Mouse (Mus musculus) liver, embryonic 15.5 days (tissue): ENCODE data around the gene Ntrk2. TPM values are rescaled to one million over a fixed set of nuclear protein-coding genes. Genes with fewer than 3 reads are reported as not detected.
A peak's percentile ranks its signal among the peaks of the same experiment; 100 is the strongest.

Source experiments
- ATAC-seq: fragments of 200-750 bp; cut with Nextera tagmentation; 2 replicates; pipeline ENCODE4 v1.8.0; 2017; ENCODE audit warnings: moderate number of reproducible peaks, mild to moderate bottlenecking, moderate library complexity; ENCODE audit not compliant: insufficient read depth
- H3K27ac ChIP-seq: fragments of 300-500 bp; sonication (generic); replicated peaks from 2 replicates; pipeline ENCODE4 v1.5.1; 2015; ENCODE audit warnings: mild to moderate bottlenecking, inconsistent platforms
- H3K27me3 ChIP-seq: fragments of 300-500 bp; sonication (generic); 2 replicates; pipeline ENCODE4 v1.6.1; 2015; ENCODE audit warnings: mild to moderate bottlenecking, inconsistent platforms
- H3K36me3 ChIP-seq: fragments of 300-500 bp; sonication (generic); replicated peaks from 2 replicates; pipeline ENCODE4 v1.6.1; 2015; ENCODE audit warnings: moderate library complexity, mild to moderate bottlenecking, inconsistent platforms
- H3K4me1 ChIP-seq: fragments of 300-500 bp; sonication (generic); replicated peaks from 2 replicates; pipeline ENCODE4 v1.6.1; 2015; ENCODE audit warnings: inconsistent platforms
- H3K4me2 ChIP-seq: fragments of 300-500 bp; sonication (generic); 2 replicates; pipeline ENCODE4 v1.6.1; 2015; ENCODE audit warnings: moderate library complexity, mild to moderate bottlenecking, inconsistent platforms
- H3K4me3 ChIP-seq: fragments of 300-500 bp; sonication (generic); replicated peaks from 2 replicates; pipeline ENCODE4 v1.5.1; 2015; ENCODE audit warnings: mild to moderate bottlenecking, inconsistent platforms
- H3K9ac ChIP-seq: fragments of 300-500 bp; sonication (generic); 2 replicates; pipeline ENCODE4 v1.6.1; 2015; ENCODE audit warnings: moderate library complexity, mild to moderate bottlenecking, inconsistent platforms
- H3K9me3 ChIP-seq: fragments of 300-500 bp; sonication (generic); replicated peaks from 2 replicates; pipeline ENCODE4 v1.6.1; 2016; ENCODE audit warnings: inconsistent platforms
- WGBS: fragments of 180-500 bp; shearing (Covaris S2); methylation state at CpG from one replicate; pipeline ENCODE4 v1.1.7; 2015; ENCODE audit warnings: mixed read lengths; ENCODE audit not compliant: insufficient replicate concordance; 5-methylcytosine and 5-hydroxymethylcytosine counted together
- polyA plus RNA-seq: library from polyadenylated mRNA; unstranded; fragments of >200 nt; fragmentation: Nextera tagmentation; extraction: Ambion mirVana; gene quantifications from 2 replicates; pipeline ENCODE4 v1.2.1, GENCODE M21; 2015

Ntrk2 gene
- polyA plus RNA-seq, 1 experiment from 2014 or later = 0.23 TPM

DNA sequence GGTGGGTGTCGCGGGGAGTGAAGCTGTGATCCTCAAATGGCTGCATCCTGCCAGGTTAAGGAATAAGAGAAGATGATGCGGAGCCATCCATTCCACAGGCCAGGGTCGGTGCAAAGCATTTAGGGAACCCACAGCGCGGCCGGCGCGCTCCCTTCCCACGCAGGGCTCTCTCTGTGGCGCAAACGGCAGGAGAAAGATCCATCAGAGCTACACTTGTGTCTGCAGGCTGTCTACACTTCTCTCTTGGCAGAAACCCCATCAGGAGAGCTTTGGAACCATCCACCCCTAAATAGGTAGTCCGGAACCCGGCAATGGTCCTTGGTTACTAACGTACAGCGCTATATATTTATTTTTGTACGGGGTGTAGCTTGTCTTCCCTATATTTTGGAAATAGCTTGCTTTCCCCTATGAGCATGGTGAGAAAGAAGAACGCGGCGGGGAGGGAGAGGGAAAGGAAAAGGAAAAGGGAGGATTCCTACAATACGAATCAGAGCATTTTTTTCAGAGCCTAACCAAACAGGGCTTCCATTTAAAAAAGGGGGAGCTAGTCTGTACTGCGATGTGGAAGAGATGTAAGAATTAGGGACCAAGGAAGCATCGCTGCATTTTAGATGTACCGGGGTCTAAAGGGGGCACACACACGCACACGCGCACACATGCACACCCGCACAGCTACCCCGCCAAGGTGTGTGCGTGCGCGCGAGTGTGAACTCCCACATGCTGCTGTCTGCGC is 693 bp downstream of the Ntrk2 start:
- peaks cover 4% of the 10 kb centered on the region; the same call in 1 of the 2 replicates for H3K4me1 ChIP-seq
- peak overlapping the region; percentile 21 for H3K4me3 ChIP-seq
- no peaks in the 10 kb centered on the region for H3K9me3 ChIP-seq
- peaks cover 56% of the 10 kb centered on the region for H3K27me3 ChIP-seq
- H3K36me3 ChIP-seq = no peaks in the 10 kb centered on the region
- ATAC-seq = no peak
- no peak overlapping the region for H3K27ac ChIP-seq
- no peak overlapping the region for H3K9ac ChIP-seq
- WGBS = 3% methylated on average over 34 of the region's 34 CpGs
- H3K4me2 ChIP-seq = peak overlapping the region; percentile 51

DNA sequence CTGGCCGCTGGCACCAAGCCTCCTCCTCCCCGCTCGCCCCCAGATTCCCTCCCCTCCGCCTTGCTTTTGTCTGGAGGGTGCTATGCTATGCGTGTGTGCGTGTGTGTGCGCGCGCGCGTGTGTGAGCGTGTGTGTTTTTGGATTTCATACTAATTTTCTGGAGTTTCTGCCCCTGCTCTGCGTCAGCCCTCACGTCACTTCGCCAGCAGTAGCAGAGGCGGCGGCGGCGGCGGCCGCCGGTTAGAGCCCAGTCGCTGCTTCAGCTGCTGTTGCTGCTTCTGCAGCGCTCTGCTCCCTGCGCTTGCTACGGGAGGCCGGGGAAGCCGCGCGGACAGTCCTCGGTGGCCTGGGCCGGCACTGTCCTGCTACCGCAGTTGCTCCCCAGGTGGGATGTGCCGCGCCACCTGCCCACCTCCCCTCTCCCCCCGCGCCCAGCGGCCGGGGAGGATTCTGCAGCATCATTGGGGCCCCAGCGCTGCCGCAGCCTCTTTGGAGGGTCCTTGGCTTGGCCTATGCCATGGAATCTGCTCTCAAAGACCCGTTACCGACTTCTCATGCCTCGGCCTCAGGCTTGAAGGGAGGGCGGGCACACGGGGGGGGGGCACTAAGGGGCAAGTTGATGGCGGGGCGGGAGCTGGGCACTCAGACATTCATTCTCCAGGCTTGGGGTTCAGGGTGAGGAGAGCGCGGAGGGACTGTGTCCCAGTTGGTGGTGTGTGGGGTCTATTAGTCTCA is 1.4 kb downstream of the Ntrk2 start:
- peaks cover 56% of the 10 kb centered on the region for H3K27me3 ChIP-seq
- peaks cover 4% of the 10 kb centered on the region; the same call in 1 of the 2 replicates for H3K4me1 ChIP-seq
- H3K36me3 ChIP-seq = no peaks in the 10 kb centered on the region
- ATAC-seq = no peak
- H3K27ac ChIP-seq = no peak overlapping the region
- H3K9me3 ChIP-seq = no peaks in the 10 kb centered on the region
- 2% methylated on average over 50 of the region's 50 CpGs for WGBS
- H3K4me3 ChIP-seq = peak overlapping the region; percentile 21
- peak overlapping the region; percentile 51 for H3K4me2 ChIP-seq
- H3K9ac ChIP-seq = no peak overlapping the region

DNA sequence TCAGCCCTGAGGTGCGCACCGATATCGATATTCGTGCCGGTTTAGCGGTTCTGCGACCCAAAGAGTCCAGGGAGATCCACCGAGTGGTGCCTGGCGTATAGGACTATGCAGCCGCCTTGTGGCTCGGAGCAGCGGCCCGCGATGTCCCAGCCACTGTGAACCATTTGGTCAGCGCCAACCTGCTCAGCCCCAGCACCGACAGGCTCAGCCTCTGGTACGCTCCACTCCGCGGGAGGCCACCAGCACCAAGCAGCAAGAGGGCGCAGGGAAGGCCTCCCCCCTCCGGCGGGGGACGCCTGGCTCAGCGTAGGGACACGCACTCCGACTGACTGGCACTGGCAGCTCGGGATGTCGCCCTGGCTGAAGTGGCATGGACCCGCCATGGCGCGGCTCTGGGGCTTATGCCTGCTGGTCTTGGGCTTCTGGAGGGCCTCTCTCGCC is 2.0 kb downstream of the Ntrk2 start:
- no peaks in the 10 kb centered on the region for H3K36me3 ChIP-seq
- H3K9ac ChIP-seq = no peak overlapping the region
- 2% methylated on average over 32 of the region's 32 CpGs for WGBS
- no peak for ATAC-seq
- peaks cover 4% of the 10 kb centered on the region; the same call in 1 of the 2 replicates for H3K4me1 ChIP-seq
- H3K4me3 ChIP-seq = no peak overlapping the region
- H3K9me3 ChIP-seq = no peaks in the 10 kb centered on the region
- H3K27ac ChIP-seq = no peak overlapping the region
- peaks cover 56% of the 10 kb centered on the region for H3K27me3 ChIP-seq
- no peak overlapping the region for H3K4me2 ChIP-seq

DNA sequence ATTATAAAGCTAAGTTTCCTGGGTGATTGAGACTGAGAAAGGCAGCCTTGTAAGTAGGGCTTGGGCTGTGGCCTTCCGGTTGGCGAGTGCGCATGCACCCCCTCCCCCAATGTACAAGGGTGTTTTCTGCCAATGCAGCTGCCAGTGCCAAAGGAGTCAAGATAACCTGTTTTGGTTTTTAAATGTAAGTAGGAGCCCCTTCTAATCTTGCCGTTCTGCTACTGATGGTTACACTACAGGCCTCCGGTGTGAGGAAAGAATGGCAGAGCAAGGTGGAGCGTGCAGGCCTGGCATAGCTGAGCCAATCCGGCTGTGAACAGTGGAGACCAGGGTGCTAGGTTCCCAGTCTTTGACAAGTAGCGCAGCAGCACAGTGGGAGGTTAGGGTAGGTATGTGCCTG is 3.6 kb downstream of the Ntrk2 start:
- peaks cover 54% of the 10 kb centered on the region for H3K27me3 ChIP-seq

DNA sequence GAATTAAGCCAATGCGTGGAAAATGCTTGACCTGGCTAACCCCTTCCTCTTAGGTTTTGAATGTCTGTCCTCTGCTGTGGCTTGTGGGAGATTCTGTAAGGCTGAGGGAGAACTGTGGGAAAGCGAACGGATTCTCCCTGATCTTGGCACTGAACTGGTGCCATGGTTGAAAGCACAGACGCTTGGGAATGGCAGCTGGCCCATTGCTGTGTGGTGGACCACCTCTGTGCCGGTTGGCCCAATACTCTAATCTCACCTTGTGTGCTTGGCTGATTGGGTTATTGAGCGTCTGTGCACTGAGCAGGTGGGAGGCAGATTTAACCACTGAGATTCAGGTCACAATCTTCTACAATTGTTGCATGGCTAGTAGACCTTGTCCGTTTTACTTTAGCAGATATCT is 18.4 kb downstream of the Ntrk2 start:
- H3K27ac ChIP-seq = no peak overlapping the region
- H3K4me2 ChIP-seq = no peak overlapping the region
- no peak for ATAC-seq
- H3K27me3 ChIP-seq = no peaks in the 10 kb centered on the region
- H3K4me1 ChIP-seq = no peaks in the 10 kb centered on the region
- no peak overlapping the region for H3K9ac ChIP-seq
- 67% methylated on average over 7 of the region's 7 CpGs for WGBS
- no peak overlapping the region for H3K4me3 ChIP-seq
- H3K9me3 ChIP-seq = 0 out of 2 replicates have a peak, but pooled peaks cover 2% of the 10 kb centered on the region
- H3K36me3 ChIP-seq = no peaks in the 10 kb centered on the region

More for the DNA sequence above, 3.6 kb downstream of the Ntrk2 start:
- no peaks in the 10 kb centered on the region for H3K9me3 ChIP-seq
- no peak overlapping the region for H3K4me3 ChIP-seq
- no peaks in the 10 kb centered on the region for H3K36me3 ChIP-seq
- no peak for ATAC-seq
- WGBS = 73% methylated on average over 8 of the region's 8 CpGs
- no peak overlapping the region for H3K27ac ChIP-seq
- peaks cover 4% of the 10 kb centered on the region; the same call in 1 of the 2 replicates for H3K4me1 ChIP-seq
- H3K4me2 ChIP-seq = no peak overlapping the region
- no peak overlapping the region for H3K9ac ChIP-seq

DNA sequence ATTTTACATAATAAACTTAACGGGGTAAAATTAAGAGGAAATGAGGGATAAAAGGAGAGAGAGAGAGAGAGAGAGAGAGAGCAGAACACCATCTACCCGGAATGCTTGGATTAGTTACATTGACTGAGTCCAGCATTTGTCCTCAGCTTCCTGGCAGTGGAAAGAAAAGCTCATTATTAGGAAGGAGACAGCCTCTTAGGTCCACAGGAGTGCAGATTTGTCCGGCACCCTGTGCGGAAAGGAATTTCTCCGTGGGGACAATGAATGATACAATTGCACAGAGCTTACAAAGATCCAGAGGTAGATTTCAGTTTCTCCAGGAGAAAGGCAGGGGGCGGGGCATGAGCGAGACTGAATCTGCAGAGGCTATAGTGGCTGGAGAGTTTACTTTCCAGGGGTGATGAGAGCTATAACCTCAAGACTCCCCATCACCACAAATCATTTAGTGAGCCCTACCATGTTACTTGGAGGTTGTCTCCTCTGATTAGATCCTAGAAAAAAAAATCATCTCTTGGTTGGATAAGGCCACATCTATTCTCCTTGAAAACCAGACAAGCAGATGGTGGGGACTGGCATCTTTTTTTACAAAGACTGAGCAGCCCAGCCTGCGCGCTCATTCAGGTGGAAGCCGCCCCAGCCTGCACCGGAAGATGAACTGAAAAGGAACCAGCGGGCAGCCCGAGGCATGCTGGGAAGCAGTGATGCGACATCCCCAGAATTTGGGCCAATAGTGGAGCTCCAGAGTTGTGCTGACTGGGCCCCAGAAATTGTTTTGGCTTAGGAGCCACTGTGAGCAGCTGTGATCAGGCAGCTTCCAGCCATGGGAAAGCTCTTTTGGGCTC is 20.2 kb downstream of the Ntrk2 start:
- Histone ChIP-seq H3K4me3 (no peak overlapping the region), H3K4me1 (no peaks in the 10 kb centered on the region), H3K27ac (no peak overlapping the region), H3K4me2 (no peak overlapping the region), H3K9me3 (no peaks in the 10 kb centered on the region), H3K9ac (no peak overlapping the region), H3K27me3 (no peaks in the 10 kb centered on the region), H3K36me3 (no peaks in the 10 kb centered on the region)
- WGBS = 68% methylated on average over 14 of the region's 14 CpGs
- no peak for ATAC-seq

DNA sequence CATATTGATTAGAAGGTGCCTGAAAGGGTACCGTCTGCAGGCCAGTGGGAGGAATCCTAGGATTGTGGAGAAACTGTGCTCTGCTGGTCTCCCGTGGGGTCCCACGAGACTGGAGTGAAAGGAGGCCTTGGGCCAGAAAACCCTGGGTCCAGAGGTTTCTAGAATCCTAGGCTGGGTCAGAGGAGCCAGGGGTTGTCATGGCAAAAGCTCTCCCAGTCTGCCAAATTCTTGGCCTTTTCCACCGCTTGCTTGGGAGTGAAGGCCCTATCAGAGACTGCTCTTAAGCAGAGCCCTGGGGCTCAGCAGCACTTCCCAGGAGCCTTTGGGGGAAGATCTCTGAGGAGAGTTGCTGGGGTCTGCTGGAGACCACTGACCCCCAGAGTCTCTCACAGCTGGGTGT is 25.6 kb downstream of the Ntrk2 start:
- Histone ChIP-seq H3K9me3 (no peaks in the 10 kb centered on the region), H3K27me3 (no peaks in the 10 kb centered on the region), H3K4me1 (no peaks in the 10 kb centered on the region), H3K27ac (no peak overlapping the region), H3K4me3 (no peak overlapping the region), H3K4me2 (no peak overlapping the region), H3K36me3 (no peaks in the 10 kb centered on the region), H3K9ac (no peak overlapping the region)
- WGBS = 64% methylated on average over 4 of the region's 4 CpGs
- no peak for ATAC-seq

DNA sequence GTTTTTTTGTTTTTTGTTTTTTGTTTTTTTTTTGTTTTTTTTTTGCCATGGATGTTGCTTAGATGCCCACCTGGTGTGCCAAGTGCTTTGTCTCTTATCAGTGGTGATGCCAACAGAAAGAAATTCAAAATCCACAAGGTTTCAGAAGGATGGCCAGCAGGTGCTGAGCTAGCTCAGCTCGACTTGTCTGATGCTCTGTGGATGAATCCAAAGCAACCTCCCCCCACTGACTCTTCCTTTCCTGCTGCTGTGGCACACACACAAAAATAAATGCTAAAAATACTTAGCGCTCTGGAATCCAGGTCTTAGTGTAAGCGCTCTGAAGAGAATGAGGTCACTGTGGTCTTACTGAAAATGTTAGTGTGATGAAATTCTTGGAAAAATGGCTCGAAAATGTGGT is 28.4 kb downstream of the Ntrk2 start:
- ATAC-seq = no peak
- Histone ChIP-seq H3K4me2 (no peak overlapping the region), H3K9me3 (no peaks in the 10 kb centered on the region), H3K27me3 (no peaks in the 10 kb centered on the region), H3K36me3 (no peaks in the 10 kb centered on the region), H3K4me3 (no peak overlapping the region), H3K27ac (no peak overlapping the region), H3K9ac (no peak overlapping the region), H3K4me1 (no peaks in the 10 kb centered on the region)
- WGBS = 45% methylated on average over 4 of the region's 4 CpGs

DNA sequence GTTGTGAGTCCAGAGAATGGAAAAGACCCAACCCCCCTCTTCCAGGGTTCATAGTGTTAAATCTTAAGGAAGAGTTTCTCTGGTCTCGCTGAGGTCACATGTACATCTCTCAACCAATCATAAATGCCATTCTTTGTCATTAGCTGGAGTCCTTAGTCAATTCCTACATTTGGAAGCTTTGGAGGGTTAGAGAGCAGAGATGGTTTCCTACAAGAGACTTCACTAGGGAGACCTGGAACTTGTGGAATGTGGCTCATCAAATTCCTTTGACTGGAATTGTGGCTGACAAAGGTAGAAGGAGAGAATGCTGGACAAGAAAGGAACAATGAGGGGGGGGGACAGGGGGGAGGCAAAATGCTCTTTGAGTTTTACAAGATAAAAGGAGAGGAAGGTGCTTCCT is 30.5 kb downstream of the Ntrk2 start:
- ATAC-seq = no peak
- Histone ChIP-seq H3K4me2 (no peak overlapping the region), H3K4me3 (no peak overlapping the region), H3K4me1 (no peaks in the 10 kb centered on the region), H3K9me3 (no peaks in the 10 kb centered on the region), H3K27me3 (no peaks in the 10 kb centered on the region), H3K27ac (no peak overlapping the region), H3K36me3 (no peaks in the 10 kb centered on the region), H3K9ac (no peak overlapping the region)
- WGBS = 59% methylated on average over 1 of the region's 1 CpGs

DNA sequence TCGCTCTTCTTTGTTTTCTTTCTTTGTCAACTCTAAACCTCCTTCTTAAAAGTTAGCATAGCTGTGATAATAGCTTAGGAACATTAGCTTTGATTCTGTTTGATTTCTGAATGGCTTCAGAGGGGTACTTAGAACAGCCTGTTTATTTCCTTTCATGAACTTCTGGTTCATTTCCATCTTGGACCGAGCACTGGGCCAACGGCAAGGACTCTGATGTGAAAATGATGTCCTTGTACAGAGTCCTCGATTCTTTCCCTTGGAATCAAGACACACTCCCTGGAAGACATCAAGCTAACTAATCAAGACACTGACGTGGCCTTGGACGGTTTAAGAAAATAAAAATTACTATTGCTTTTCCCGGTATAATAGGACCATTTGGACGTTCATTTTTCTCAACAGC is 31.7 kb downstream of the Ntrk2 start:
- ATAC-seq = no peak
- H3K9me3 ChIP-seq = no peaks in the 10 kb centered on the region
- WGBS = 69% methylated on average over 8 of the region's 8 CpGs

More for the DNA sequence above, 31.7 kb downstream of the Ntrk2 start:
- Histone ChIP-seq H3K27me3 (no peaks in the 10 kb centered on the region), H3K4me2 (no peak overlapping the region), H3K9ac (no peak overlapping the region), H3K4me3 (no peak overlapping the region), H3K4me1 (no peaks in the 10 kb centered on the region), H3K27ac (no peak overlapping the region), H3K36me3 (no peaks in the 10 kb centered on the region)
